Mouse (Mus musculus) heart, postnatal 0 days (tissue): ENCODE measurements around the gene Atg4a-ps.

Experiments
- CTCF ChIP-seq: IDR thresholded peaks from 2 replicates; pipeline ENCODE4 v1.5.1; 2016; ENCODE audit warnings: antibody characterized with exemption, control low read depth, low read depth
- EP300 ChIP-seq: IDR thresholded peaks from 2 replicates; pipeline ENCODE4 v1.6.1; 2016; ENCODE audit warnings: antibody characterized with exemption, low read depth

DNA sequence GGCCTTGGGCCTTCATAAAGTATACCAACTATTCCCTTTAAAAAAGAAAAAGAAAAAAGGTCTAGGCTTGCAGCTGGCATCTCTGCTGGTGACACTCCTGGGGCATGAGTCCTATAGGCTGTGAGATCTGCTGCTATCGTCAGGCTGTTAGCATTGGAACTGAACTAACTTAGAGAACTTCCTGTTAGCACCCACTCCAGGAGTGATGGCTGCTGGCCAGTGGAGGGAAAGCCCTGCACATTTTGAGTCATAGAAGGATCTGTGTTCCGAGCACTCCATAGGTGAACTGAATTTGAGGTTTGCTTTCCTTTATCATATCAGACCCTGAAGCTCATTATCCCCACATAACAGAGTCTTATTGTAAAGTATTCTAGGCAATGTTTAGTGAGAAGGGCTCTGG lies 14.1 kb upstream of the Atg4a-ps start:
- TF ChIP-seq CTCF (no peak), EP300 (no peak)
